Mouse (Mus musculus): ENCODE data around the gene Nell1. TPM values are rescaled to one million over a fixed set of nuclear protein-coding genes. Genes with fewer than 3 reads are reported as not detected.

The Nell1 gene
- polyA plus RNA-seq, 2 experiments: 0.08 TPM; not detected in 1

- 25% methylated on average over 2 of the region's 2 CpGs for WGBS (ENCODE audit: insufficient replicate concordance)
- Histone ChIP-seq H3K4me3 (ENCODE audit: insufficient read depth in 1 of 2, low read depth in 2 of 2, low read length in 2 of 2) (no peak overlapping the region), H3K36me3 (replicated peaks; ENCODE audit: control insufficient read depth, insufficient read depth, low read depth) (no peaks in the 10 kb centered on the region), H3K27ac (no peak overlapping the region), H3K27me3 (ENCODE audit: control insufficient read depth, insufficient read depth, low read length) (no peaks in the 10 kb centered on the region), H3K4me2 (ENCODE audit: low read depth) (no peak overlapping the region), H3K9me3 (ENCODE audit: control insufficient read depth, low read length) (no peaks in the 10 kb centered on the region; the same call in 1 of the 2 replicates), H3K9ac (replicated peaks) (no peak overlapping the region), H3K4me1 (replicated peaks; ENCODE audit: control insufficient read depth in 2 of 2, insufficient read depth in 2 of 2, low read length in 1 of 2) (no peaks in the 10 kb centered on the region)
- TF ChIP-seq EP300 (IDR thresholded peaks at IDR 0.05; ENCODE audit: low read depth) (no peak), CTCF (IDR thresholded peaks at IDR 0.05; ENCODE audit: low read depth) (no peak)
- ATAC-seq (ENCODE audit: insufficient read depth): no peak
- no peak for DNase-seq (ENCODE audit: low read depth in 3 of 3, low spot score in 3 of 3)
Measured at GRCm38 (mm10) chr7:50153618-50154017, 179.0 kb downstream of the Nell1 start.

GRCm38 (mm10) chr7:50162602-50163001 lies 187.9 kb downstream of the Nell1 start:
- H3K4me1 ChIP-seq (replicated peaks; ENCODE audit: control insufficient read depth in 2 of 2, insufficient read depth in 2 of 2, low read length in 1 of 2): no peaks in the 10 kb centered on the region
- whole genome bisulfite sequencing (ENCODE audit: insufficient replicate concordance): 52% methylated on average over 5 of the region's 5 CpGs
- H3K4me3 ChIP-seq (ENCODE audit: insufficient read depth in 1 of 2, low read depth in 2 of 2, low read length in 2 of 2): no peak overlapping the region
- no peak for TF ChIP-seq EP300 (IDR thresholded peaks at IDR 0.05; ENCODE audit: low read depth)
- TF ChIP-seq CTCF (IDR thresholded peaks at IDR 0.05; ENCODE audit: low read depth): no peak
- DNase-seq (ENCODE audit: low read depth in 3 of 3, low spot score in 3 of 3) (no peak), ATAC-seq (ENCODE audit: insufficient read depth) (no peak)
- no peak overlapping the region for H3K27ac ChIP-seq
- no peaks in the 10 kb centered on the region; the same call in 1 of the 2 replicates for H3K9me3 ChIP-seq (ENCODE audit: control insufficient read depth, low read length)
- no peaks in the 10 kb centered on the region for H3K27me3 ChIP-seq (ENCODE audit: control insufficient read depth, insufficient read depth, low read length)
- no peak overlapping the region for H3K9ac ChIP-seq (replicated peaks)
- H3K4me2 ChIP-seq (ENCODE audit: low read depth): no peak overlapping the region
- H3K36me3 ChIP-seq (replicated peaks; ENCODE audit: control insufficient read depth, insufficient read depth, low read depth): no peaks in the 10 kb centered on the region

- Histone ChIP-seq H3K9me3 (ENCODE audit: control insufficient read depth, low read length) (no peaks in the 10 kb centered on the region), H3K4me1 (replicated peaks; ENCODE audit: control insufficient read depth in 2 of 2, insufficient read depth in 2 of 2, low read length in 1 of 2) (no peaks in the 10 kb centered on the region), H3K4me3 (ENCODE audit: insufficient read depth in 1 of 2, low read depth in 2 of 2, low read length in 2 of 2) (no peak overlapping the region), H3K4me2 (ENCODE audit: low read depth) (no peak overlapping the region), H3K27ac (no peak overlapping the region), H3K36me3 (replicated peaks; ENCODE audit: control insufficient read depth, insufficient read depth, low read depth) (no peaks in the 10 kb centered on the region), H3K9ac (replicated peaks) (no peak overlapping the region), H3K27me3 (ENCODE audit: control insufficient read depth, insufficient read depth, low read length) (no peaks in the 10 kb centered on the region)
- ATAC-seq (ENCODE audit: insufficient read depth): no peak
- TF ChIP-seq EP300 (IDR thresholded peaks at IDR 0.05; ENCODE audit: low read depth) (no peak), CTCF (IDR thresholded peaks at IDR 0.05; ENCODE audit: low read depth) (no peak)
- DNase-seq (ENCODE audit: low read depth in 3 of 3, low spot score in 3 of 3): no peak
Measured at GRCm38 (mm10) chr7:50168778-50169177, 194.1 kb downstream of the Nell1 start.

- Histone ChIP-seq H3K4me1 (replicated peaks; ENCODE audit: control insufficient read depth in 2 of 2, insufficient read depth in 2 of 2, low read length in 1 of 2) (no peaks in the 10 kb centered on the region), H3K27me3 (ENCODE audit: control insufficient read depth, insufficient read depth, low read length) (no peaks in the 10 kb centered on the region), H3K27ac (no peak overlapping the region), H3K9me3 (ENCODE audit: control insufficient read depth, low read length) (no peaks in the 10 kb centered on the region), H3K9ac (replicated peaks) (no peak overlapping the region), H3K4me3 (ENCODE audit: insufficient read depth in 1 of 2, low read depth in 2 of 2, low read length in 2 of 2) (no peak overlapping the region), H3K4me2 (ENCODE audit: low read depth) (no peak overlapping the region), H3K36me3 (replicated peaks; ENCODE audit: control insufficient read depth, insufficient read depth, low read depth) (no peaks in the 10 kb centered on the region)
- TF ChIP-seq CTCF (IDR thresholded peaks at IDR 0.05; ENCODE audit: low read depth) (no peak), EP300 (IDR thresholded peaks at IDR 0.05; ENCODE audit: low read depth) (no peak)
- no peak for DNase-seq (ENCODE audit: low read depth in 3 of 3, low spot score in 3 of 3)
- no peak for ATAC-seq (ENCODE audit: insufficient read depth)
- WGBS (ENCODE audit: insufficient replicate concordance): 60% methylated on average over 6 of the region's 6 CpGs
Measured at GRCm38 (mm10) chr7:50186306-50186705, 211.6 kb downstream of the Nell1 start.

- no peaks in the 10 kb centered on the region for H3K36me3 ChIP-seq (replicated peaks; ENCODE audit: control insufficient read depth, insufficient read depth, low read depth)
- no peak for TF ChIP-seq CTCF (IDR thresholded peaks at IDR 0.05; ENCODE audit: low read depth)
- no peak for TF ChIP-seq EP300 (IDR thresholded peaks at IDR 0.05; ENCODE audit: low read depth)
- no peaks in the 10 kb centered on the region for H3K4me1 ChIP-seq (replicated peaks; ENCODE audit: control insufficient read depth in 2 of 2, insufficient read depth in 2 of 2, low read length in 1 of 2)
- no peaks in the 10 kb centered on the region for H3K9me3 ChIP-seq (ENCODE audit: control insufficient read depth, low read length)
- DNase-seq (ENCODE audit: low read depth in 3 of 3, low spot score in 3 of 3) (no peak), ATAC-seq (ENCODE audit: insufficient read depth) (no peak)
- H3K9ac ChIP-seq (replicated peaks): no peak overlapping the region
- no peak overlapping the region for H3K27ac ChIP-seq
- H3K4me2 ChIP-seq (ENCODE audit: low read depth): no peak overlapping the region
- no peak overlapping the region for H3K4me3 ChIP-seq (ENCODE audit: insufficient read depth in 1 of 2, low read depth in 2 of 2, low read length in 2 of 2)
- WGBS (ENCODE audit: insufficient replicate concordance): 76% methylated on average over 7 of the region's 7 CpGs
- no peaks in the 10 kb centered on the region for H3K27me3 ChIP-seq (ENCODE audit: control insufficient read depth, insufficient read depth, low read length)
Measured at GRCm38 (mm10) chr7:50193955-50194354, 219.3 kb downstream of the Nell1 start.
